Mouse (Mus musculus): ENCODE data around the gene Me3.

Me3 gene

GRCm38 (mm10) chr7:89748415-89748814, 116.2 kb downstream of the Me3 start:
- no peak for DNase-seq

GRCm38 (mm10) chr7:89749183-89749582, 117.0 kb downstream of the Me3 start:
- no peak for DNase-seq

GRCm38 (mm10) chr7:89766678-89767508, 134.7 kb downstream of the Me3 start:
- no peak for DNase-seq

DNA sequence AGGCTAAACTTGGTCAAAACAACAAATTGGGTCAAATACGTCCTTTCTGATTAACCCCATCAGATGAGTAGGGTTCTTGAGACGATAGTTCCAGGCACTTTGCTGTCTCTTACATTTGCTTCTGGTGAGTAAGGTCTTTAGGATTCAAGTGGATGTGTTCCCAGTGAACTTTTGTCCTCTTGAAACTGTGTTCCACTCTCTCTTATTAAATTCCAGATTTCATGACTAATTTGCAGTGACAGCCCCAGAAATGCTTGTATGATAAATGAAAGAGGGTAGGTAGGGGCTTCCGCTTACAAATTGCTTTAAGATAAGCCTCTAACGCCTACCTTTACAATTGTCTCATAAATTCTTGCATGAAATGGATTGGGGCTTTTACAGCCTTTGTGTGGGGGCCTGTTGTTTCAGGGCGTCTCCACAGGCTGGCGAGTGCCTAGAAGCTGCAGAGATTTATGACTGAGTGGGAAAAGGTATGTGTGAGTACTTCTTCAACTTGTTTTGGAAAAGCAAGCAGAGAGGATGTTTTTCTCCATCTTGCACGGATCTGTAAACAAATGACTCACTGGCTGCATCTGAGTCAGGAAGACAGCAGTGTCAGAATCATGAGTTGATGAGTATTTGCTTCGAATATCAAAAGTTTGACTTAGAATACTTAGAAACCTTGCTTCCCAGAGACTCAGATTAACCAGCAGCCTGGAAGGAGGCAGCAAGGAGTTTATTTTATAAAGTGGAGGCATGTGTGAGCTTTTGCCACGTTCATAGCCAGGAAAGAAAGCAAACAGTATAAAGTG, 137.1 kb downstream of the Me3 start:
- DNase-seq: no peak

GRCm38 (mm10) chr7:89770021-89770420, 137.8 kb downstream of the Me3 start:
- peak; percentile 57 to 72 for DNase-seq

DNA sequence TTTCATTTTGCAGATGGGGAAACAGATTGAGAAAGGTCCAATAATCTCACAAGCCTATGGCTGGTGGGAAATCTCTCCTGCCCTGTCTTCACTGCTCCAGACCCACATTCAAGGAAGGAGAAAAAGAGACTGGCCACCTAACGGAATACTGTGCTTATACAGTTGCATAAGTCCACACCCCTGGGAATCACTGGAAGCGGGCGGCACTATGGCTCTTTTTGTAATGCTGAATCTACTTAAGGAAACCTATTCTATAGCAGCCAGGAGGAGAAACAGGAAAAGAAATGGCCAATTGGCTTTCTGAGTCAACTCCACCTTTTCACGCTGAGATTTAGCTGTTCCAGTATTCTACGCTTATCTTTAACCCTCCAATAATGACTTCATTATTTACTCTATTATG, 140.7 kb downstream of the Me3 start:
- no peak for DNase-seq

DNA sequence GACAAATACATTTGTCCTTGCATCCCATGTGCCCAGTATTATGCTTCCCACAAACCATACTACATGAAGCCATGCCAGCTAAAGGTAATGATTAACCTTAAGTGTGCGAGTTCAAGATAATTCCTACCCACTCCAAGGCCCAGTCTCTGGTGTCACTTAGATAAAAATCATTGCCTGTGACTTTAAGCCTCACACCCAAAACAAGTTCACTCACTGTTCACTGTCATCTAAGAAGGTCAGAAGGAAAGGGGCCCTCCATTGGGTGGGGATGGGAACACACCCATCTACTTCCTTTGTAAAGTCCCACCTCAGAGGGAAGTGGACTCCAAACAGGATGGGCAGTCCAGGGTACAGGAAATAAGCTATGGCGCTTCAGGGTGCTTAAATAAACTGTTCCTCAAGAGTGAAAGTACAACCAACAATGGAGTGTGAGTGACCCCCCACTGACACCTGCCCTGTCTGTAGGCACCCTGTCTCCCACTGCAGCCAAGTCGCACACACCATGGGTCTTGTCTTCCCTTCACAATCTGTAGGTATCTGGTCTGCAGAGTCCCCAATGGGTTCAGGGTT, 141.2 kb downstream of the Me3 start:
- no peak for DNase-seq

DNA sequence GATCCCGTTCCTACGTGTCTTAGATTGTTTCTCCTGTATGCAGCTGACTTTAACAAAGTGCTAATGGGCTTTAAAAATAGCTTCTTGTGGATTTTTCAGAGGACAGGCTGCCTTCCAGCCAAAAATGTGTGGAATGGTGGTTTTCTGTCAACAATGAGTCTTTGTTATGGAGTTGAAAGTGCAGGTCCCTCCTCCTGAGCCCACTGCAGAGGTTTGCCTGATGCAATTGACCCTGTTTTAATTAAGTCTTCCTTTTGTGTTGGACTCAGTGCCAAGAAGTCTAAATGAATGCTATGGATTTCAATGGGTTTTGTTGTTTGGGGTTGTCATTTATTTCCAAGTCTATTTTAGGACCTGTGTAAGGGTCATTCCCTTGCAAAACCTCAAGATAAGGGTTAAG, 141.7 kb downstream of the Me3 start:
- DNase-seq: no peak

- DNase-seq: no peak
These were observed 143.7 kb downstream of the Me3 start for GRCm38 (mm10) chr7:89775848-89776247.

- no peak for DNase-seq
These were observed 149.2 kb downstream of the Me3 start for GRCm38 (mm10) chr7:89781391-89781790.

DNA sequence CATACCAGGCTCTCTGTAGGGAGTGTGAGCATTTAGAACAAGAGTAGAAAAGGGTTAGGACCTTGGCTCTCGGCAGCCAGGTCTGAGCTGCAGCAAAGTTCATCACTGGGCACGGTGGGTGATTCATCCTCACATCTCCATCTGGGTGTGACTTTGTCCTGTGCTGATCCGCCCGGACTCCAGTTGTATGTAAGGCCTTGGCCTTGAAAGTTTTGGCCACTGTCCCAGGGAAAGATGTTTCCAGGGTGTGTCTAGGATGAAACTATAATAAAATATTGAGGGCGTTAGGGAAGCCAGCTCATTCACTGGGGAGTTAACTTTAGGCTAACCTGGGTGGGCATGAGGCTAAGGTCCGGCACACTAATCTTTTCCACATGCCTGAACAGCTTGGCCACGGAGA, 155.5 kb downstream of the Me3 start:
- DNase-seq: no peak

GRCm38 (mm10) chr7:89792576-89792975, 160.4 kb downstream of the Me3 start:
- no peak for DNase-seq

- no peak for DNase-seq
These were observed 163.2 kb downstream of the Me3 start for GRCm38 (mm10) chr7:89795366-89795765.

DNA sequence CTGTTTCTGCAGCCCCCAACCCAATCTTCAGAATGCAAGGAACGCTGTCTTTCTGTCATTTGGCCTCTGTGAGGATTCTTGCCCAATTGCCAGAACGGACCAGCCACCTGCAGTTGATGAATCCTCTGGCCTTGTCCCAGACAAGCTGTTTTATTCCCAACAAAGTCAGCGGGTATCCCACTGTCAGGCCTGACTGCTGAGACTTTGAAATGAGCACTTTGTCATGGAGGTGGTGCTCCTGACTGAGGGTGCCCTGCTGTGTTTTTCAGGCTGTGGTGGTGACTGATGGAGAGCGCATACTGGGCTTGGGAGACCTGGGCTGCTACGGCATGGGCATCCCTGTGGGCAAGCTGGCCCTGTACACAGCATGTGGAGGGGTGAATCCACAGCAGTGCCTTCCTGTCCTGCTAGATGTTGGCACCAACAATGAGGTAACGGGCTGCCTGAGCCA, 164.2 kb downstream of the Me3 start:
- peak; percentile 66 to 70 for DNase-seq

GRCm38 (mm10) chr7:89798358-89799020, 166.3 kb downstream of the Me3 start:
- DNase-seq: no peak

DNA sequence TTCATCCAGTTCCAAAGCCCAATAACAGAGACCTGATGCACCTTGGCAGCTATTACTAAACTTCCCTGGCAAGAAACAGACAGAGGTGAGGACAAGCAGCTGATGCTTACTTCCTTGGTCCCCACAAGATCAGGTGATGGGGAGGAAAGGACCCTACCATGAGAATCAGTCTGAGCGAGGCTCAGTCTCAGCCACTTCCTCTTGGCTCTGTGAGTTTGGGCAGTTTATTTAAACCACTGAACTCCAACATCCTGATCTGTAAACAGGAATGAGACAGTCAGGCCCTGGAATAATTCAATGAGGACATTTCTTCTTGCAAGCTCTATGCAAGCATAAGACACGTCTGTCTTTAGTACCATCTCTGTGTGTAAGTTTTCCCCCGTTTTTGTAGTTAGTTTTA, 170.3 kb downstream of the Me3 start:
- no peak for DNase-seq

- DNase-seq: no peak
These were observed 171.8 kb downstream of the Me3 start for GRCm38 (mm10) chr7:89803966-89804365.

DNA sequence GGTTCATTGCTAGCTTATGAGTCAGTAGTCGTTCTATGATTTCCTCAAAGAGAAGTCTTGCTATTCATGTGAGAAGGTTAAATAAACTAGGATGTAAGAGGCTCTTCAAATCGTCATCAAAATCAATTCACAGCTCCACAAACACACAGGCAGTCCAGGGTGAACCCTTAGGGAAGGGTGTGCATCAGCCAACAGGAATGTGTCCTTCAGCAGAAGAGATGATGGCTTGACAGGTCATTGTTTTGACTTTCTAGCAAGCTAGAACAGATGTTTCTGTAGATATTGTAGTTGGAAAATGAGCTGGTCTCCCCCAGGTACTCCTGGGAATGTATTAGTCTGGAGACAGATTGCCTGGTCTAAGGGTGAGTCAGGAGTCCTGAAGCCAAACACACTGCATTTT, 177.2 kb downstream of the Me3 start:
- no peak for DNase-seq

GRCm38 (mm10) chr7:89828436-89829065, 196.4 kb downstream of the Me3 start:
- DNase-seq: no peak

GRCm38 (mm10) chr7:89829201-89829600, 197.0 kb downstream of the Me3 start:
- peak in 1 of 2 experiments; percentile 5 for DNase-seq

DNA sequence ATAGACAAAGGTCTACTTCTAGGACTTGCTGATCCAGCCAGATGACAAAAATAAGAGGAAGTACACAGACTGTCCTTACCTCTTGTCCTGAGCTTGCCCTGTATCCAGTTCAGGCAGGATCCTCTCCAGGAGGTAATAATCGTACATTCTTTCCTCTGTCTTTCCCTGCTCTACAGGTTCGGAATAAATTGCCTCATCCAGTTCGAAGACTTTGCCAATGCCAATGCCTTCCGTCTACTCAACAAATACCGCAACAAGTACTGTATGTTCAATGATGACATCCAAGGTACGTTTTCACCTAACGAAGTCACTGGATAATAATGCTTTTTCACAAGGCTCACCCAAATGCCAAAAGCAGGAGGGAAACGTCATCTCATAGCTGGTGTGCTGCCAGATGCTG, 201.3 kb downstream of the Me3 start:
- DNase-seq: no peak

- DNase-seq: peak; percentile 47 to 53
These were observed 203.4 kb downstream of the Me3 start for GRCm38 (mm10) chr7:89835566-89835965.

DNA sequence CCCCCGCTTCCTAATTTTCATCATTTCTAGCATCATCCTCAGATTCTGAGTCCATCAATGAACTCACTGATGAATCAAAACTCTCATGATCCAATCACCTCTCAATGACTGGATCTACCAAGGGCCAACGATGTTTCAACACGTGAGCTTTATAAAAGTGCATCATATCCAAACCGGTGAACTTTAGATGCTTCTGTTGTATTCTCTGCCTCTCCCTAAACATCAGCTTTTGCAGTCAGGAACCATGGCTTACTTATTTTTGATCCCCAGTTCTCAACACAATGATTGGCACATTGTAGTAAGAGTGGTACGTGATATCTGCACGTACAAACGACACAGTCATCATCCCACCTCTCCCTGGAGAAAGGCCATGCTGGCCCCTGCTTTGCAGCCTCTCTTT, 204.5 kb downstream of the Me3 start:
- no peak for DNase-seq
